Mouse (Mus musculus) heart, postnatal 0 days (tissue): ENCODE data around the gene Kcnmb4.

Source experiments
- CTCF ChIP-seq: IDR thresholded peaks from 2 replicates; pipeline ENCODE4 v1.5.1; 2016; ENCODE audit warnings: antibody characterized with exemption, control low read depth, low read depth
- EP300 ChIP-seq: IDR thresholded peaks from 2 replicates; pipeline ENCODE4 v1.6.1; 2016; ENCODE audit warnings: antibody characterized with exemption, low read depth

- TF ChIP-seq CTCF (no peak), EP300 (no peak)
Observed at GRCm38 (mm10) chr10:116444826-116445225, 28.9 kb downstream of the Kcnmb4 start.
